Mouse (Mus musculus) heart, postnatal 10 days (tissue): ENCODE results near the gene Sptlc2. TPM values are rescaled to one million over a fixed set of nuclear protein-coding genes. Genes with fewer than 3 reads are reported as not detected.

ENCODE experiments used
- microRNA-seq, 2 experiments: library from miRNA; unstranded; fragments of <30 nt; microRNA quantifications; one replicate each; pipeline ENCODE4 v1.2.0; 2022
- total RNA-seq, 2 experiments: library from RNA; stranded (reverse); gene quantifications; 2 replicates each; pipeline ENCODE4 v1.2.3; 2021

Sptlc2 gene
- total RNA-seq, 2 experiments from 2014 or later, result 51.9 to 58.9 TPM

Small RNA genes lying within 50 kb of the gene (microRNA-seq; reads per million reads assigned to microRNA genes)
- gene Gm47293 (0 reads per million in 2 experiments), gene Mir3068 (23.0 to 38.2 reads per million in 2 experiments)

Other genes with a start within 250 kb of the Sptlc2 start
- gene Gstz1, start 241.2 kb downstream of the Sptlc2 start, total RNA-seq, result 10 to 100 TPM; 49.0 to 51.5 TPM
- 10 to 100 TPM; 11.5 to 12.4 TPM for gene Pomt2, start 240.4 kb downstream of the Sptlc2 start, total RNA-seq
- under 1 TPM; 0.34 to 0.72 TPM for gene Samd15, start 188.6 kb downstream of the Sptlc2 start, total RNA-seq
- 1 to 10 TPM; 5.5 to 7.2 TPM for gene Tmed8, start 187.9 kb downstream of the Sptlc2 start, total RNA-seq
- gene Noxred1, start 149.6 kb downstream of the Sptlc2 start, total RNA-seq, result under 1 TPM in 1 of 2 experiments, not detected in 1; 0.36 TPM
- gene Vipas39, start 122.1 kb downstream of the Sptlc2 start, total RNA-seq, result 10 to 100 TPM; 33.2 to 34.0 TPM
- 100 to 1,000 TPM; 103 to 108 TPM for gene Ahsa1, start 121.9 kb downstream of the Sptlc2 start, total RNA-seq
- gene Ism2, start 88.7 kb downstream of the Sptlc2 start, total RNA-seq, result under 1 TPM in 1 of 2 experiments, not detected in 1; 0.43 TPM
- 100 to 1,000 TPM; 151 to 152 TPM for gene Slirp, start 55.5 kb upstream of the Sptlc2 start, total RNA-seq
- 10 to 100 TPM; 12.4 to 13.3 TPM for gene Alkbh1, start 55.7 kb upstream of the Sptlc2 start, total RNA-seq
- gene Snw1, start 83.9 kb upstream of the Sptlc2 start, total RNA-seq, result 10 to 100 TPM; 47.1 to 53.2 TPM
- not detected for gene Gm5788, start 106.4 kb upstream of the Sptlc2 start, total RNA-seq
- not detected for gene Gm8300, start 126.0 kb upstream of the Sptlc2 start, total RNA-seq
- gene Oog1, start 214.3 kb upstream of the Sptlc2 start, total RNA-seq, result not detected
- gene Gm4027, start 230.5 kb upstream of the Sptlc2 start, total RNA-seq, result not detected